Mouse (Mus musculus) adrenal gland (tissue): ENCODE data around the gene 1700113H08Rik.

ENCODE experiments used
- intact Hi-C: fragments of 180-260 bp; cut with DNase I; formaldehyde crosslinking; loops from one replicate; pipeline ENCODE4 v1.15.1; 2025
- long read RNA-seq, 2 experiments: library from polyadenylated mRNA; unstranded; transcript quantifications; one replicate each; pipeline ENCODE4 v2.0.0; 2020; ENCODE audit warnings: borderline replicate concordance in 1 of 2; ENCODE audit not compliant: insufficient replicate concordance in 1 of 2

1700113H08Rik gene
- long read RNA-seq, experiment 1: 0 reads
- long read RNA-seq, experiment 2, partial matches to known transcripts: 0 of 1 reads
- long read RNA-seq, experiment 2, other reads (novel, unspliced or antisense): 1 of 1 reads

- intact Hi-C loops: loop anchor here (1.0 kb wide), 1 partner anchor 32 kb away; no protein-coding TSS in a partner anchor
Observed at GRCm38 (mm10) chr10:87057500-87058250, at the start of gene 1700113H08Rik. 1700113H08Rik (plus strand) TSS chr10:87058045.

- intact Hi-C loops: no loop called here
Observed at GRCm38 (mm10) chr10:87008215-87008499, 49.7 kb upstream of the 1700113H08Rik start.

- intact Hi-C loops: no loop called here
Observed at GRCm38 (mm10) chr10:87012087-87012486, 45.8 kb upstream of the 1700113H08Rik start.

GRCm38 (mm10) chr10:87014391-87014965 lies 43.4 kb upstream of the 1700113H08Rik start:
- intact Hi-C loops: no loop called here

GRCm38 (mm10) chr10:87015403-87015802 lies 42.4 kb upstream of the 1700113H08Rik start:
- intact Hi-C loops: no loop called here

GRCm38 (mm10) chr10:87016151-87016692 lies 41.6 kb upstream of the 1700113H08Rik start:
- intact Hi-C loops: no loop called here

- intact Hi-C loops: loop anchor here (1.0 kb wide), 1 partner anchor 47 kb away; no protein-coding TSS in a partner anchor
Observed at GRCm38 (mm10) chr10:87018876-87019275, 39.0 kb upstream of the 1700113H08Rik start.

GRCm38 (mm10) chr10:87020711-87021110 lies 37.1 kb upstream of the 1700113H08Rik start:
- intact Hi-C loops: loop anchor here (10.0 kb wide), 1 partner anchor 1304 kb away; no protein-coding TSS in a partner anchor

- intact Hi-C loops: loop anchor here (1.0 to 10.0 kb wide), 2 partner anchors 32 to 1300 kb away; no protein-coding TSS in a partner anchor
Observed at GRCm38 (mm10) chr10:87024884-87025283, 33.0 kb upstream of the 1700113H08Rik start.

- intact Hi-C loops: no loop called here
Observed at GRCm38 (mm10) chr10:87032768-87033167, 25.1 kb upstream of the 1700113H08Rik start.

GRCm38 (mm10) chr10:87035866-87036265 lies 22.0 kb upstream of the 1700113H08Rik start:
- intact Hi-C loops: no loop called here

GRCm38 (mm10) chr10:87036271-87036703 lies 21.6 kb upstream of the 1700113H08Rik start:
- intact Hi-C loops: no loop called here

- intact Hi-C loops: no loop called here
Observed at GRCm38 (mm10) chr10:87037062-87037461, 20.8 kb upstream of the 1700113H08Rik start.

GRCm38 (mm10) chr10:87039340-87039739 lies 18.5 kb upstream of the 1700113H08Rik start:
- intact Hi-C loops: no loop called here

- intact Hi-C loops: no loop called here
Observed at GRCm38 (mm10) chr10:87039800-87040199, 18.0 kb upstream of the 1700113H08Rik start.

- intact Hi-C loops: no loop called here
Observed at GRCm38 (mm10) chr10:87041265-87041664, 16.6 kb upstream of the 1700113H08Rik start.

- intact Hi-C loops: no loop called here
Observed at GRCm38 (mm10) chr10:87045273-87045672, 12.6 kb upstream of the 1700113H08Rik start.

- intact Hi-C loops: no loop called here
Observed at GRCm38 (mm10) chr10:87046469-87046868, 11.4 kb upstream of the 1700113H08Rik start.

- intact Hi-C loops: no loop called here
Observed at GRCm38 (mm10) chr10:87046931-87047468, 10.8 kb upstream of the 1700113H08Rik start.

GRCm38 (mm10) chr10:87049179-87049578 lies 8.7 kb upstream of the 1700113H08Rik start:
- intact Hi-C loops: no loop called here

- intact Hi-C loops: no loop called here
Observed at GRCm38 (mm10) chr10:87051714-87052113, 6.1 kb upstream of the 1700113H08Rik start.
